Mouse (Mus musculus) ovary, adult 18-20 months (tissue): ENCODE data around the gene Grk1.

Source experiments
- DNase-seq: peaks from one replicate; pipeline ENCODE4 v3.0.0; 2022; ENCODE audit warnings: low spot score, mixed read lengths

The Grk1 gene

GRCm38 (mm10) chr8:13404666-13405131 lies at the start of gene Grk1:
Gene Grk1, plus strand, starts transcription at chr8:13405081.
- no peak for DNase-seq

GRCm38 (mm10) chr8:13356221-13356620 lies 48.7 kb upstream of the Grk1 start:
- no peak for DNase-seq

DNA sequence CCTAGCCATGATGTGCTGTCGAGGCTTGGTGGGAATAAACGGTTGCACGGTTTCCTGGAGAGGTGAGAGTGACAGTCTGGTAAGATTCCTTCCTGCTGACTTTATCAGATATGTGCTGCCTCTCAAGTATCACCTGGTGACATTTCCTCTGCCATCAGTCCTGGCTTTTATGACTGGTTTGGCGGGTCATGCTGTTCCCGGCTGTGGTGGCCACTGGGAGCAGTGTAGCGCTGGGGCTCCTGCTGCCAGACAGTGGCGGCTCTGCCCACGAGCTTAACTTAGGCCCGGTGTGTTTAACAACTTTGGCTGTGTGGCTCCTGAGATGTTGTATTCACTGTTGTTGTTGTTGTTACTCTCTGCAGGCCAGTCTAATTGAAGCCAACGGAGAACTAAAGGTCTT lies 48.2 kb upstream of the Grk1 start:
- no peak for DNase-seq

GRCm38 (mm10) chr8:13360213-13360612 lies 44.7 kb upstream of the Grk1 start:
- no peak for DNase-seq

DNA sequence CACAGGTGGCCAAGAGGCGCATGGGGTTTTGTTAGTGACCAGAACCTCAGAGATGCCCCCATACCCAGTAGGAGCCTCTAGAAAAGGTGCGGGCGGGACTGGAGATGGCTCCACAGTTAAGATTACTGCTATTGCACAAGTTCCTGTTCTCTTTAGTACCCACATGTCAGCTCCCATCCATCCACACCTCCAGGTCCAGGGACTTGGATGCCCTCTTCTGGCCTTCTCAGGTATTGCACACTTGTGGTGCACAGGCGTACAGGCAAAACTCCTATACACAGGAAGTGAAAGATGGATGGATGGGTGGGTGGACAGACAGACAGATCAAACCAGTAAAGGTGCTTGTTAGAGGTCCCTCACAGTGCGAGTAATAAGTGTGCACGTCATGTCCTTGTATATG lies 43.0 kb upstream of the Grk1 start:
- no peak for DNase-seq

- no peak for DNase-seq
Measured at GRCm38 (mm10) chr8:13373151-13373662, 31.7 kb upstream of the Grk1 start.

DNA sequence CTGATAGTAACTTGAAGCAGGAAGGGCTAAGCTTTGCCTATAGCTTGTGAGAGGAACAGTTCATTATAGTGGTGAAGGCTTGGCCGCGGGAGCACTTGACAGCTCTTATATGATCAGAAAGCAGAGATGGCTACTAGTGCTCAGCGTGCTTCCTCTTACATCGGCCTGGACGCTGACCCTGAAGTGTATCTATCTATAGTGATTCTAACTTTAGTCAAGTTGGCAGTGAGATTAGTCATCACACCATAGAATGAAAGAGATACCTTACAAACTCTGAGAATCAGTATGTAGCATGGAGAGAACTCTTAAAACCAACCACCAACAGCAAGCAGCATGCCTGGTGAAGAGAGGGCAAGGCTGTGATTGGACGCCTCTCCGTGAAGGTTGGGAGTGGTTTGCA lies 23.3 kb upstream of the Grk1 start:
- no peak for DNase-seq

GRCm38 (mm10) chr8:13382536-13382935 lies 22.3 kb upstream of the Grk1 start:
- DNase-seq = no peak

GRCm38 (mm10) chr8:13382999-13383398 lies 21.9 kb upstream of the Grk1 start:
- DNase-seq = no peak

DNA sequence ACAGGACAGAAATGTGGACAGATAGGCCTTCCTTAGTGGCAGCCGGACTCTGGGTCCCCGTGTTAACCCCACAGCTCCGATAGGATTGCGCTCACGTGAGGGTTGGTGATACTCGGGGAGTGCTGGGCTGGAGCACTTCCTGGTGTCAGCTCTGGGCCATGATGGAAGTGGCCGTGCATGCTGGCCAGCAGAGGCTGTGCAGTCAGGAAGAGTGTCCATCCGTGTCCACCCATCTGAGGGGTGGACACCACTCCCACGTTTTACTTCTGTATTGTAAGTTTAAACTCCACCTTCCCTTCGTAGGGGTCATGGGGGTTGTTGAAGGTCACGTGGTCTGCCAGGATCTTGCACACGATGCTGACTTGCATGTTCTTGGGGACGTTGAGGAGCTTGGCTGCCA lies 18.5 kb upstream of the Grk1 start:
- no peak for DNase-seq

- DNase-seq = no peak
Measured at GRCm38 (mm10) chr8:13387728-13388127, 17.2 kb upstream of the Grk1 start.

DNA sequence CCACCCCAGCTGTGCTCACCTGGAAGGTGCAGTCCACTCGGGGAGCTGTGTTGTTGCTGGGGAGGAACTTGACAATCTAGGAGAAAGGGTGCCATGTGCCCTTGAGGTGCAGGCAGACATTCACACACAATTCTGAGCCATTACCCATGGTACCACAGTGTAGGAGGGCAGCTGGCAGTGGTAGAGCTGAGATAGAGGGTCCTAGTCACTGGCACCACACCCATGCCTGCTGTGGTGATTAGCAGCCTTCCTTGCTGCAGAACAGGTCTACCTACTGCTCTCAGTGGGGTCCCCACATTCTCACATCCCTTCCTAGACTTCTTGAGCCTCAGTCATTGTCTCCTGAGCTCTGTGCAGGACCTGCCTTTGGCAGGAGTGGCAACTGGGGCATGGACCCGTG lies 16.1 kb upstream of the Grk1 start:
- DNase-seq = no peak

GRCm38 (mm10) chr8:13393869-13394268 lies 11.0 kb upstream of the Grk1 start:
- no peak for DNase-seq

GRCm38 (mm10) chr8:13396725-13397124 lies 8.2 kb upstream of the Grk1 start, which contains the start of gene Atp4b:
Gene Atp4b, minus strand, starts transcription at chr8:13396825.
- no peak for DNase-seq

DNA sequence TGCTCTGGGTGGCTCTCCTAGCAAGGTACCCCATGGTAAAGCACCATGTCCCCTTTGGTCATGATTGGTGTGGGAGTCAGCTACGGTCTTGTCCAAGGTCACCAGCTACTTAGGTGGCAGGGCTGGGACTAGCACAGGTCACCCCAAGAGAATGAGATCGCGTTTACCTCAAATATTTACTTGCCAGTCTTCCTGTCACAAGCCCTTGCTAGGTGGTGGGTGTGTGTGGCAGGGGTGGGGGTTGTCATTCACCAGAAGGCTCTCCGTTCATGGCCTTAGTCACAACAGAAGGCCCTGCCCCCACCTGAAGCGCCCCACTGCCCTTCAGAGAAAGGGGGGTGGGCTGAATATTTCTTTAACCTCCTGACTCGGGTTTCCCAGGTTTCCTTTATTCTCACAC lies 1.4 kb upstream of the Grk1 start:
- DNase-seq = no peak

DNA sequence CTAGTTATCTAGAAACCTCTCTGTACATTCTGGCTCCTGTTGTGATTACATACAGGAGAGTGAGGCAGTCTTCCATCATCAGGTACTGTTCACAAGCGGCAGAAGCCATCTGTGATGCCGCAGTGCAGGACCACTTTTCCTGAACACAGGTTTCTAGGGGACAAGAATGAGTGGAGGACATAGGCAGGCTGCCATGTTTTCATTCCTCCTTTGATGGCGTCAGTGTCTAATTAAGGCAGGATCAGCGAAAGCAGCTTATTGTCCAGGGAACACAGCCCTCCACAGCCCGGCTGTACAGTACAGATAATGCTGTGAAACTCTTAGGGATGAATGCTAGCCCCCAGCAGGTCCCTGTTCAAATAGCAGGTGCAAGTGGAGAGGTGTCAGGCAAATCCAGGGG lies 1.1 kb downstream of the Grk1 start:
- no peak for DNase-seq

- DNase-seq = no peak
Measured at GRCm38 (mm10) chr8:13411597-13411996, 6.7 kb downstream of the Grk1 start.

GRCm38 (mm10) chr8:13412891-13413558 lies 8.1 kb downstream of the Grk1 start:
- no peak for DNase-seq

GRCm38 (mm10) chr8:13413823-13414390 lies 9.0 kb downstream of the Grk1 start:
- DNase-seq = no peak

DNA sequence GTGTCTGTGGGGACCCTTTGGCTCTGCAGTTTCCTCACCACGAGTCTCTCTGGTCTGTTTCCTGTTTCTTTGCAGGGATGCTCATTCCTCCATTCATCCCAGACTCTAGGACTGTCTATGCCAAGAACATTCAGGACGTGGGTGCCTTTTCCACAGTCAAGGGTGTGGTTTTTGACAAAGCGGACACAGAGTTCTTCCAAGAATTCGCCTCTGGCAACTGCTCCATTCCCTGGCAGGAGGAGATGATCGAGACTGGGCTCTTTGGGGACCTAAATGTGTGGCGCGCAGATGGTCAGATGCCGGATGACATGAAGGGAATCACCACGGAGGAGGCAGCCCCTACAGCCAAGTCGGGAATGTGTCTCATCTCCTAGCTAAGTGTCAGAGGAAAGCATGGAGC lies 11.0 kb downstream of the Grk1 start:
- DNase-seq = no peak

DNA sequence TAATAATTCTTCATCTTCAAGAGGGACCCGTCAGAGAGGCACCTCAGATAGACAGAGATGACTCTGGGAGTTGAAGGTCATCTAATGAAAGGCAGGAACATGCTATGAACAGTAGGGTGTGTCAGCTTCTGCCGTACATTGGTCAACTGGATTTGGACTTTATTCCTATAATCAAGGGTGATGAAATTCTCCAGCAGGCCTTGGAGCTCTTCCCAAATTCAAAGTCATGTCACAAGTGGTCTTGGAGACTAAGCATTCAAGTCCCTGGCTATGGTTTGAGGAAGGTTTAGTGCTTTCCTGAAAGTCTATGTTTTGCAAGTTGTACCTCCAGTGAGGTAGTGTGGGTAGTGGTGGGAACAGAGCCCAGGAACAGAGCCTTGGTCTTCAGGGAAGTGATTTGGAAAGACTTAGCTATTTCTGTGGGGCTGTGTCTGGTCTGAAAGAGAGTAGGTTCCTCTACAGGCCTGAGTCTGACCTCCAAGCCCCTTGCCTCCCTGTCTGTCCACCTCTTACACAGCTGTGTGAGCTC lies 14.3 kb downstream of the Grk1 start:
- DNase-seq = no peak

DNA sequence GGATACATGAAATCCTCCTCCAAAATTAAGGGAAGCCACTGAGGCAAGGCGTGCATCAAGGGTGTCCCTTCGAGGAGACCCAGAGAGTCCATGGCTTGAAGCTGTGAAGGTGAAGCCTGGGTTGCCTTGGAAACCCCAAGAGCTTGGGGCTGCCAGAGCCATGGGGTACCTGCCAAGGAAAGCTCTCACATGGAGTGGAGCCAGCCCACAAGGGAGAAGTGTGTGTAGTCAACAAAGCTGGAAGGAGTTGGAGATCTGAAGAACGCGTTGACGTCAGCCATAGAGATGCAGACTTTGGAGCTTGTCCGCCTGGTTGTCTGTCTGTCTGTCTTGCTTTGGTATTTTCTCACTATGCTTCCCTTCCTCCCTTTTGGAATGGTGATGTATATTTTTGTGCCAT lies 16.1 kb downstream of the Grk1 start:
- no peak for DNase-seq

GRCm38 (mm10) chr8:13427351-13427750 lies 22.5 kb downstream of the Grk1 start:
- DNase-seq = no peak

GRCm38 (mm10) chr8:13428156-13428555 lies 23.3 kb downstream of the Grk1 start:
- DNase-seq = no peak
